Mouse (Mus musculus) C2C12 (cell line): ENCODE data around the gene Prss16.

Experiments
- CEBPB ChIP-seq: IDR thresholded peaks from one replicate; pipeline ENCODE4 v1.6.1; 2011; ENCODE audit warnings: low read depth, mild to moderate bottlenecking, control low read depth, moderate library complexity
- CTCF ChIP-seq: IDR thresholded peaks from one replicate; pipeline ENCODE4 v1.5.1; 2011; ENCODE audit not compliant: control insufficient read depth, insufficient read depth, insufficient read length
- FOSL1 ChIP-seq: IDR thresholded peaks from one replicate; pipeline ENCODE4 v1.8.0; 2011; ENCODE audit warnings: mild to moderate bottlenecking, low read length; ENCODE audit not compliant: poor library complexity, insufficient read depth, severe bottlenecking
- MAX ChIP-seq: IDR thresholded peaks from one replicate; pipeline ENCODE4 v1.6.1; 2011; ENCODE audit warnings: mild to moderate bottlenecking, control low read depth
- MYOD1 ChIP-seq: IDR thresholded peaks from one replicate; pipeline ENCODE4 v1.6.1; 2011; ENCODE audit warnings: low read depth; ENCODE audit not compliant: control insufficient read depth, insufficient read length
- MYOG ChIP-seq: IDR thresholded peaks from one replicate; pipeline ENCODE4 v1.6.1; 2011; ENCODE audit not compliant: control insufficient read depth, insufficient read length; ENCODE audit errors: extremely low read depth
- USF1 ChIP-seq: IDR thresholded peaks from one replicate; pipeline ENCODE4 v1.6.1; 2011; ENCODE audit warnings: low read depth, mild to moderate bottlenecking, control low read depth, moderate library complexity

DNA sequence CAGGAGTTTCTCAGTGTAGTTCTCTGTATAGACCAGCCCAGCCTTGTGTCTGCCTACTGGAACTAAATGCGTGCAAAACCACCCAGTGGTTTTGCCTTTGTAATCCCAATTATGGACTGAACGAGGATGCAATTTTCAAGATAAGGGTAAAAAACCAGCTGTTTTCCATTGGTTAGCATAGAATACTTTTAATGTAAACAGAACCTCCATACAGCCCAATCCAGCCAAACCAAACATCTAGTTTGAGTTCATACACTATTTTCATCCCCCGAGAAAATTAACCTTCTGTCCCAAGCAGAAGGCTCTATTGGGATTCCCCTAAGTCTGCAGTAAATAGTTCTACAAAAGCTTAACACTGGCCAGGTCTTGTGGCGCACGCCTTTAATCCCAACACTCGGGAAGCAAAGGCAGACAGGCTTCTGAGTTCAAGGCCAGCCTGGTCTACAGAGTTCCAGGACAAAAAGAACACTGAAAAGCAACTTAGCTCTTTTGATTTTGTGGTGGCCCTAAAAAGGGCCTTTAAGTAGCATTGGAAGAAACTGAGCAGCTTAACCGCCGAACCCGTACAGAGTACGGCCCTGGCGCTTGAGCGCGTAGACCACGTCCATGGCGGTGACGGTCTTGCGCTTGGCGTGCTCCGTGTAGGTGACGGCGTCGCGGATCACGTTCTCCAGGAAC lies 31.1 kb upstream of the Prss16 start:
- TF ChIP-seq CTCF (no peak), USF1 (no peak), MYOD1 (no peak), FOSL1 (no peak), CEBPB (no peak), MYOG (no peak), MAX (no peak)
